In genomic region chr10:107351696-107352485, GRCm38 (mm10) we compare ENCODE assay signal across 24 mouse cellular contexts.
A peak's percentile ranks its signal among the peaks of the same experiment; 100 is the strongest.
DNase-seq lines count a peak whose midpoint lies in the region; ATAC-seq and TF ChIP-seq lines count a peak whose summit lies in the region.
"Had no signal": no experiment of that assay in that cellular context is flagged by ENCODE, and none has a peak within 500 bp of the region (broad histone marks: within the 10 kb centered on the region; RNA-seq: fewer than 3 reads in every experiment).

No protein-coding gene starts in this region.

- H3K4me1 ChIP-seq in forebrain, embryonic 16.5 days (replicated peaks; ENCODE audit: control insufficient read depth, insufficient read depth, low read length): no peaks in the 10 kb centered on the region
- no peaks in the 10 kb centered on the region for H3K4me1 ChIP-seq in forebrain, embryonic 12.5 days
- H3K4me1 ChIP-seq in midbrain, embryonic 11.5 days (ENCODE audit: control insufficient read depth, insufficient read depth, low read length): no peaks in the 10 kb centered on the region
- peaks cover 4% of the 10 kb centered on the region; the same call in 1 of the 2 replicates for H3K4me1 ChIP-seq in midbrain, embryonic 13.5 days (replicated peaks)
- peaks cover 3% of the 10 kb centered on the region; the same call in 1 of the 2 replicates for H3K4me1 ChIP-seq in midbrain, embryonic 16.5 days (ENCODE audit: control insufficient read depth, insufficient read depth, low read length)
- no peaks in the 10 kb centered on the region for H3K4me1 ChIP-seq in kidney, adult 2 months (ENCODE audit: control insufficient read depth, insufficient read depth, low read length)
- H3K4me1 ChIP-seq: heart, embryonic 12.5 days; hindbrain, embryonic 10.5 days; limb, embryonic 13.5 days; liver, embryonic 12.5 days had no signal

- ATAC-seq in forebrain, embryonic 16.5 days: 0 out of 2 replicates have a peak, but pooled peaks have one; percentile 54
- no peak for ATAC-seq in forebrain, embryonic 12.5 days (ENCODE audit: low FRiP score)
- ATAC-seq in midbrain, embryonic 11.5 days (ENCODE audit: low FRiP score): no peak
- no peak for ATAC-seq in midbrain, embryonic 13.5 days
- ATAC-seq in midbrain, embryonic 16.5 days: peak; percentile 45; the same call in 1 of the 2 replicates
- ATAC-seq: inflammation-experienced regulatory T-cells, adult 6 months; liver, embryonic 12.5 days had no signal

- no peak for TF ChIP-seq CTCF in brain, embryonic 14.5 days (IDR thresholded peaks at IDR 0.05; ENCODE audit: borderline replicate concordance, extremely low read depth, insufficient read depth, insufficient read length)
- no peak for TF ChIP-seq CTCF in kidney, adult 2 months (conservative IDR thresholded peaks at IDR 0.05; ENCODE audit: insufficient read depth, insufficient read length, low read depth, low read length)

- WGBS in forebrain, embryonic 16.5 days: 66% methylated on average over 6 of the region's 6 CpGs
- 71% methylated on average over 6 of the region's 6 CpGs for WGBS in forebrain, embryonic 12.5 days
- 57% methylated on average over 6 of the region's 6 CpGs for WGBS in midbrain, embryonic 11.5 days
- WGBS in midbrain, embryonic 13.5 days: 47% methylated on average over 6 of the region's 6 CpGs
- 37% methylated on average over 6 of the region's 6 CpGs for WGBS in midbrain, embryonic 16.5 days
- WGBS in kidney, adult 2 months: 78% methylated on average over 6 of the region's 6 CpGs

- H3K27ac ChIP-seq in forebrain, embryonic 16.5 days (ENCODE audit: low read length): no peak overlapping the region
- H3K27ac ChIP-seq in forebrain, embryonic 12.5 days: no peak overlapping the region
- H3K27ac ChIP-seq in midbrain, embryonic 11.5 days (ENCODE audit: low read depth, low read length): no peak overlapping the region
- no peak overlapping the region for H3K27ac ChIP-seq in midbrain, embryonic 13.5 days
- no peak overlapping the region for H3K27ac ChIP-seq in midbrain, embryonic 16.5 days (ENCODE audit: low read length)
- no peak overlapping the region for H3K27ac ChIP-seq in kidney, adult 2 months (ENCODE audit: insufficient read depth, low read depth, low read length)
- H3K27ac ChIP-seq: hindbrain, embryonic 10.5 days; layer of hippocampus, adult 2 months; limb, embryonic 13.5 days; liver, embryonic 12.5 days had no signal

- TF ChIP-seq POLR2A in brain, embryonic 14.5 days (IDR thresholded peaks at IDR 0.05; ENCODE audit: borderline replicate concordance, extremely low read depth, insufficient read depth, insufficient read length, poor library complexity, severe bottlenecking): no peak
- no peak for TF ChIP-seq POLR2A in kidney, adult 2 months (IDR thresholded peaks at IDR 0.05; ENCODE audit: low read depth, low read length)

- no peak overlapping the region for H3K4me3 ChIP-seq in forebrain, embryonic 16.5 days (replicated peaks; ENCODE audit: low read length)
- H3K4me3 ChIP-seq in forebrain, embryonic 12.5 days (replicated peaks): no peak overlapping the region
- H3K4me3 ChIP-seq in midbrain, embryonic 11.5 days (ENCODE audit: low read depth, low read length): no peak overlapping the region
- no peak overlapping the region for H3K4me3 ChIP-seq in midbrain, embryonic 13.5 days (replicated peaks)
- H3K4me3 ChIP-seq in midbrain, embryonic 16.5 days (ENCODE audit: low read depth, low read length): no peak overlapping the region
- H3K4me3 ChIP-seq in kidney, adult 2 months (ENCODE audit: insufficient read depth, low read depth, low read length): no peak overlapping the region
- H3K4me3 ChIP-seq: heart, embryonic 12.5 days; hindbrain, embryonic 10.5 days; layer of hippocampus, adult 2 months; limb, embryonic 13.5 days; liver, embryonic 12.5 days had no signal

- no peaks in the 10 kb centered on the region for H3K9me3 ChIP-seq in forebrain, embryonic 16.5 days (ENCODE audit: control insufficient read depth, low read length)
- H3K9me3 ChIP-seq in forebrain, embryonic 12.5 days: no peaks in the 10 kb centered on the region
- H3K9me3 ChIP-seq in midbrain, embryonic 11.5 days (ENCODE audit: control insufficient read depth, low read length): no peaks in the 10 kb centered on the region
- 0 out of 2 replicates have a peak, but pooled peaks cover 4% of the 10 kb centered on the region for H3K9me3 ChIP-seq in midbrain, embryonic 13.5 days
- H3K9me3 ChIP-seq in midbrain, embryonic 16.5 days (replicated peaks; ENCODE audit: control insufficient read depth, low read length, poor library complexity, severe bottlenecking): peaks cover 2% of the 10 kb centered on the region; the same call in 1 of the 2 replicates
- H3K9me3 ChIP-seq: heart, embryonic 12.5 days; limb, embryonic 13.5 days; liver, embryonic 12.5 days had no signal

- H3K36me3 ChIP-seq in forebrain, embryonic 16.5 days (ENCODE audit: control insufficient read depth, insufficient read depth): no peaks in the 10 kb centered on the region
- no peaks in the 10 kb centered on the region for H3K36me3 ChIP-seq in forebrain, embryonic 12.5 days (replicated peaks)
- H3K36me3 ChIP-seq in midbrain, embryonic 11.5 days (ENCODE audit: control insufficient read depth, insufficient read depth, low read length): no peaks in the 10 kb centered on the region
- no peaks in the 10 kb centered on the region for H3K36me3 ChIP-seq in midbrain, embryonic 13.5 days
- H3K36me3 ChIP-seq in midbrain, embryonic 16.5 days (ENCODE audit: control insufficient read depth, insufficient read depth, low read length): no peaks in the 10 kb centered on the region
- no peaks in the 10 kb centered on the region for H3K36me3 ChIP-seq in kidney, adult 2 months (ENCODE audit: control insufficient read depth, insufficient read depth, low read length)
- H3K36me3 ChIP-seq: heart, embryonic 12.5 days; hindbrain, embryonic 10.5 days; limb, embryonic 13.5 days; liver, embryonic 12.5 days had no signal

- no peaks in the 10 kb centered on the region for H3K27me3 ChIP-seq in forebrain, embryonic 16.5 days (replicated peaks; ENCODE audit: control insufficient read depth, insufficient read depth, low read length)
- H3K27me3 ChIP-seq in forebrain, embryonic 12.5 days: no peaks in the 10 kb centered on the region
- no peaks in the 10 kb centered on the region for H3K27me3 ChIP-seq in midbrain, embryonic 11.5 days (ENCODE audit: control insufficient read depth, insufficient read depth, low read length)
- H3K27me3 ChIP-seq in midbrain, embryonic 13.5 days: no peaks in the 10 kb centered on the region; the same call in 1 of the 2 replicates
- H3K27me3 ChIP-seq in midbrain, embryonic 16.5 days (ENCODE audit: control insufficient read depth, insufficient read depth, low read depth, low read length): no peaks in the 10 kb centered on the region
- H3K27me3 ChIP-seq in kidney, adult 2 months (replicated peaks; ENCODE audit: control insufficient read depth, insufficient read depth, low read length): no peaks in the 10 kb centered on the region
- H3K27me3 ChIP-seq: heart, embryonic 12.5 days; limb, embryonic 13.5 days; liver, embryonic 12.5 days had no signal

- H3K4me2 ChIP-seq in forebrain, embryonic 16.5 days (ENCODE audit: low read length): no peak overlapping the region
- no peak overlapping the region for H3K4me2 ChIP-seq in forebrain, embryonic 12.5 days
- H3K4me2 ChIP-seq in midbrain, embryonic 11.5 days: no peak overlapping the region
- no peak overlapping the region for H3K4me2 ChIP-seq in midbrain, embryonic 13.5 days (replicated peaks)
- no peak overlapping the region for H3K4me2 ChIP-seq in midbrain, embryonic 16.5 days (ENCODE audit: low read length)
- H3K4me2 ChIP-seq: heart, embryonic 12.5 days; limb, embryonic 13.5 days; liver, embryonic 12.5 days had no signal

- H3K9ac ChIP-seq in forebrain, embryonic 16.5 days (replicated peaks; ENCODE audit: low read depth, low read length): no peak overlapping the region
- no peak overlapping the region for H3K9ac ChIP-seq in forebrain, embryonic 12.5 days
- no peak overlapping the region for H3K9ac ChIP-seq in midbrain, embryonic 11.5 days (ENCODE audit: low read length)
- H3K9ac ChIP-seq in midbrain, embryonic 13.5 days (replicated peaks): no peak overlapping the region
- no peak overlapping the region for H3K9ac ChIP-seq in midbrain, embryonic 16.5 days (ENCODE audit: low read depth, low read length)
- H3K9ac ChIP-seq: heart, embryonic 12.5 days; limb, embryonic 13.5 days; liver, embryonic 12.5 days had no signal

- peak; percentile 73 for DNase-seq in midbrain, embryonic 11.5 days (ENCODE audit: low spot score, missing footprints)
- DNase-seq in brain, embryonic 14.5 days (ENCODE audit: low read depth): peak; percentile 45
- DNase-seq in left cerebral cortex, adult 18-20 months (ENCODE audit: low spot score in 2 of 2): no peak
- DNase-seq in kidney, adult 2 months: no peak
- DNase-seq: adrenal gland, postnatal 10 days; cerebellum, postnatal 25 days; gastrocnemius, postnatal 25 days; heart, adult 18-20 months; heart, postnatal 10 days; kidney, postnatal 25 days; layer of hippocampus, postnatal 36 days; lung, adult 18-20 months; lung, postnatal 10 days; thymus, postnatal 25 days had no signal

Comparison
In these comparisons a context has a peak if more than half of its experiments do, and no peak if none do; other contexts are left out.
1. ATAC-seq: peak in forebrain, embryonic 16.5 days (single experiment) and midbrain, embryonic 16.5 days (single experiment); none in forebrain, embryonic 12.5 days (single experiment), midbrain, embryonic 11.5 days (single experiment) and midbrain, embryonic 13.5 days (single experiment).
2. DNase-seq: peak in midbrain, embryonic 11.5 days (single experiment) and brain, embryonic 14.5 days (single experiment); none in left cerebral cortex, adult 18-20 months (0 of 2) and kidney, adult 2 months (single experiment).